Comparison of ENCODE assay signal across 21 mouse cellular contexts in genomic region chr3:149566853-149567252, GRCm38 (mm10).
A peak's percentile ranks its signal among the peaks of the same experiment; 100 is the strongest.
DNase-seq lines count a peak whose midpoint lies in the region; ATAC-seq and TF ChIP-seq lines count a peak whose summit lies in the region.
"Had no signal": no experiment of that assay in that cellular context is flagged by ENCODE, and none has a peak within 500 bp of the region (broad histone marks: within the 10 kb centered on the region; RNA-seq: fewer than 3 reads in every experiment).

No protein-coding gene starts in this region.

- no peak for TF ChIP-seq CTCF in cerebellum, adult 2 months (IDR thresholded peaks at IDR 0.05; ENCODE audit: borderline replicate concordance, insufficient read depth, low read depth, low read length)
- TF ChIP-seq CTCF in thymus, adult 2 months (IDR thresholded peaks at IDR 0.05; ENCODE audit: borderline replicate concordance, control insufficient read depth, extremely low read depth, insufficient read depth, low read length, poor library complexity), result no peak

- no peak for TF ChIP-seq POLR2A in cerebellum, adult 2 months (IDR thresholded peaks at IDR 0.05; ENCODE audit: borderline replicate concordance, insufficient read depth, low read length)
- TF ChIP-seq POLR2A in thymus, adult 2 months (IDR thresholded peaks at IDR 0.05; ENCODE audit: control insufficient read depth, extremely low read depth, insufficient read depth, low read length, poor library complexity), result no peak

- H3K36me3 ChIP-seq in thymus, adult 2 months (ENCODE audit: control insufficient read depth, insufficient read depth, low read length), result no peaks in the 10 kb centered on the region
- H3K36me3 ChIP-seq: hindbrain, embryonic 12.5 days; hindbrain, embryonic 15.5 days had no signal

- peak overlapping the region; percentile 43 for H3K27ac ChIP-seq in brown adipose tissue, adult 24 weeks (replicated peaks; ENCODE audit: low read depth, low read length)
- H3K27ac ChIP-seq in cerebellum, adult 2 months (ENCODE audit: insufficient read depth, low read length), result no peak overlapping the region
- H3K27ac ChIP-seq in thymus, adult 2 months (ENCODE audit: control insufficient read depth, insufficient read depth, low read length), result no peak overlapping the region
- H3K27ac ChIP-seq: forebrain, embryonic 13.5 days; heart, adult 2 months; hindbrain, embryonic 12.5 days; hindbrain, embryonic 15.5 days had no signal

- no peaks in the 10 kb centered on the region for H3K4me1 ChIP-seq in brown adipose tissue, adult 24 weeks (ENCODE audit: control insufficient read depth, insufficient read depth, insufficient read length, low read length)
- H3K4me1 ChIP-seq in cerebellum, adult 2 months (ENCODE audit: control insufficient read depth, insufficient read depth, low read length), result no peaks in the 10 kb centered on the region
- no peaks in the 10 kb centered on the region for H3K4me1 ChIP-seq in thymus, adult 2 months (replicated peaks; ENCODE audit: control insufficient read depth, insufficient read depth, low read length)
- H3K4me1 ChIP-seq: forebrain, embryonic 13.5 days; hindbrain, embryonic 12.5 days; hindbrain, embryonic 15.5 days had no signal

- DNase-seq in lung, postnatal 36 days, result peak; percentile 2
- DNase-seq in lung, postnatal 4 days, result no peak
- DNase-seq in cerebellum, adult 2 months, result no peak
- DNase-seq in gastrocnemius, postnatal 4 days (ENCODE audit: low spot score in 2 of 2), result no peak
- DNase-seq in thymus, adult 2 months, result no peak
- DNase-seq: adrenal gland, adult 8-10 months; adrenal gland, postnatal 25 days; cerebellum, adult 11 months; cerebellum, adult 8-10 months; cerebellum, postnatal 14 days; gastrocnemius, postnatal 10 days; gastrocnemius, postnatal 36 days; heart, adult 2 months had no signal

- H3K4me3 ChIP-seq in brown adipose tissue, adult 24 weeks (ENCODE audit: insufficient read depth, low read depth, low read length), result no peak overlapping the region
- no peak overlapping the region for H3K4me3 ChIP-seq in cerebellum, adult 2 months (replicated peaks; ENCODE audit: insufficient read depth, low read depth, low read length)
- no peak overlapping the region for H3K4me3 ChIP-seq in thymus, adult 2 months (ENCODE audit: control insufficient read depth, insufficient read depth, low read length)
- H3K4me3 ChIP-seq: forebrain, embryonic 13.5 days; heart, adult 2 months; hindbrain, embryonic 12.5 days; hindbrain, embryonic 15.5 days had no signal

- H3K27me3 ChIP-seq in cerebellum, adult 2 months (ENCODE audit: control insufficient read depth, insufficient read depth, low read length), result no peaks in the 10 kb centered on the region
- H3K27me3 ChIP-seq in thymus, adult 2 months (ENCODE audit: control insufficient read depth, insufficient read depth, low read length), result no peaks in the 10 kb centered on the region
- H3K27me3 ChIP-seq: forebrain, embryonic 13.5 days; hindbrain, embryonic 12.5 days; hindbrain, embryonic 15.5 days had no signal

- 95% methylated on average over 6 of the region's 6 CpGs for WGBS in cerebellum, adult 2 months
- WGBS in thymus, adult 2 months, result 82% methylated on average over 6 of the region's 6 CpGs

- peak; percentile 56 for ATAC-seq in granulocyte monocyte progenitor cell, adult 5-6 weeks (replicated peaks; ENCODE audit: poor library complexity, severe bottlenecking)
- ATAC-seq: activated CD4-positive, CD25-positive, alpha-beta regulatory T cell, adult 4 months; forebrain, embryonic 13.5 days; forebrain, embryonic 16.5 days; intestine, postnatal 0 days had no signal
